Mouse (Mus musculus) limb, embryonic 15.5 days (tissue): Measurements from ENCODE around the gene Wdr83os. TPM values are rescaled to one million over a fixed set of nuclear protein-coding genes. Genes with fewer than 3 reads are reported as not detected.

Source experiments
- microRNA-seq: library from miRNA; unstranded; fragments of <30 nt; microRNA quantifications from one replicate; pipeline ENCODE4, GENCODE M21; 2016
- polyA plus RNA-seq: library from polyadenylated mRNA; unstranded; fragments of >200 nt; fragmentation: Nextera tagmentation; extraction: Ambion mirVana; gene quantifications from 2 replicates; pipeline ENCODE4 v1.2.1, GENCODE M21; 2015

Wdr83os gene
- polyA plus RNA-seq, 1 experiment from 2014 or later, result 111 TPM

Small RNA genes lying within 50 kb of the gene (microRNA-seq; reads per million reads assigned to microRNA genes)
- gene Gm23388 (2.0 reads per million, percentile 1 among the genes with 10 or more reads in this experiment), gene Mir7070 (not detected)

Other genes starting within 250 kb of the Wdr83os start
- gene Gadd45gip1, start 249.2 kb upstream of the Wdr83os start, polyA plus RNA-seq, result 44.7 and 45.6 TPM in 2 replicates
- 102 and 122 TPM in 2 replicates for gene Rad23a, start 240.1 kb upstream of the Wdr83os start, polyA plus RNA-seq
- gene Calr, start 233.8 kb upstream of the Wdr83os start, polyA plus RNA-seq, result 1,060 and 1,089 TPM in 2 replicates
- gene Farsa, start 223.8 kb upstream of the Wdr83os start, polyA plus RNA-seq, result 94.4 and 98.2 TPM in 2 replicates
- 58.0 and 70.0 TPM in 2 replicates for gene Syce2, start 208.6 kb upstream of the Wdr83os start, polyA plus RNA-seq
- gene Gcdh, start 186.8 kb upstream of the Wdr83os start, polyA plus RNA-seq, result 31.1 and 34.3 TPM in 2 replicates
- 1.4 and 2.5 TPM in 2 replicates for gene Klf1, start 178.8 kb upstream of the Wdr83os start, polyA plus RNA-seq
- gene Dnase2a, start 172.2 kb upstream of the Wdr83os start, polyA plus RNA-seq, result 19.2 and 22.1 TPM in 2 replicates
- 0.34 and 0.35 TPM in 2 replicates for gene Mast1, start 143.4 kb upstream of the Wdr83os start, polyA plus RNA-seq
- gene Rtbdn, start 133.7 kb upstream of the Wdr83os start, polyA plus RNA-seq, result 0.19 and 0.24 TPM in 2 replicates
- gene Gm49661, start 111.3 kb upstream of the Wdr83os start, polyA plus RNA-seq, result not detected in 2 replicates
- 635 and 681 TPM in 2 replicates for gene Prdx2, start 111.2 kb upstream of the Wdr83os start, polyA plus RNA-seq
- 95.2 and 95.6 TPM in 2 replicates for gene Rnaseh2a, start 111.0 kb upstream of the Wdr83os start, polyA plus RNA-seq
- gene Junb, start 102.0 kb upstream of the Wdr83os start, polyA plus RNA-seq, result 30.4 and 42.5 TPM in 2 replicates
- gene Hook2, start 90.1 kb upstream of the Wdr83os start, polyA plus RNA-seq, result 26.9 and 28.8 TPM in 2 replicates
- 0.12 TPM in 2 replicates for gene Best2, start 66.2 kb upstream of the Wdr83os start, polyA plus RNA-seq
- 113 and 117 TPM in 2 replicates for gene Asna1, start 55.5 kb upstream of the Wdr83os start, polyA plus RNA-seq
- gene Trir, start 53.9 kb upstream of the Wdr83os start, polyA plus RNA-seq, result 86.7 and 102 TPM in 2 replicates
- 32.7 and 33.7 TPM in 2 replicates for gene Tnpo2, start 43.8 kb upstream of the Wdr83os start, polyA plus RNA-seq
- gene Fbxw9, start 20.7 kb upstream of the Wdr83os start, polyA plus RNA-seq, result 30.1 and 32.3 TPM in 2 replicates
- not detected in 2 replicates for gene Gm5741, start 12.8 kb upstream of the Wdr83os start, polyA plus RNA-seq
- gene Dhps, start 9.0 kb upstream of the Wdr83os start, polyA plus RNA-seq, result 41.5 and 48.9 TPM in 2 replicates
- gene Wdr83, start 566 bp downstream of the Wdr83os start, polyA plus RNA-seq, result 40.5 and 42.4 TPM in 2 replicates
- gene Man2b1, start 2.5 kb downstream of the Wdr83os start, polyA plus RNA-seq, result 39.8 and 42.1 TPM in 2 replicates
- gene Zfp791, start 42.4 kb downstream of the Wdr83os start, polyA plus RNA-seq, result 2.2 and 2.5 TPM in 2 replicates
- gene Cks1brt, start 71.2 kb downstream of the Wdr83os start, polyA plus RNA-seq, result not detected in 2 replicates
- not detected in 2 replicates for gene Olfr371, start 145.2 kb downstream of the Wdr83os start, polyA plus RNA-seq
- 82.2 and 83.7 TPM in 2 replicates for gene Orc6, start 218.9 kb downstream of the Wdr83os start, polyA plus RNA-seq
- 135 and 136 TPM in 2 replicates for gene Vps35, start 219.1 kb downstream of the Wdr83os start, polyA plus RNA-seq